Mouse (Mus musculus): ENCODE data around the gene Fto. TPM values are rescaled to one million over a fixed set of nuclear protein-coding genes. Genes with fewer than 3 reads are reported as not detected.

The Fto gene
- polyA plus RNA-seq, 1 experiment from 2014 or later = 56.1 TPM

DNA sequence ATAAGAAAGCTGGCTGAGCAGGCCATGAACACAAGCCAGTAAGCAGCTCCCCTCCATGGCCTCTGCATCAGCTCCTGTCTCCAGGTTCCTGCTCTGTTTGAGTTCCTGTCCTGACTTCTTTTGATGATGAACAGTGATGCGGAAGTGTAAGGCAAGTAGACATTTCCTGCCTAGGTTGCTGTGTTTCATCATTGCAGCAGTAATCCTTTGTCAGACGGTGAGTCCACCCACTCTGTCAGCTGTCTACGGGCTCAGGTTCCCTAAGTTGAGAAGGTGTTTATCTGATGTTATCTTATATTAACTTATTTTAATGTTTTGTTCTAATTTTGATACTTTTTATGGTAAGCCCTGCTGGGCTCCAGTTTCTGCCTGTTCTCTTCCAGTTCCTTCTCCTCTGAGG is 12.7 kb downstream of the Fto start:
- Histone ChIP-seq H3K4me2 (no peak overlapping the region), H3K36me3 (no peaks in the 10 kb centered on the region), H3K4me1 (replicated peaks) (peaks cover 40% of the 10 kb centered on the region), H3K9me3 (replicated peaks) (no peaks in the 10 kb centered on the region), H3K4me3 (no peak overlapping the region), H3K27ac (no peak overlapping the region), H3K9ac (no peak overlapping the region), H3K27me3 (no peaks in the 10 kb centered on the region)
- WGBS = 52% methylated on average over 3 of the region's 3 CpGs
- ATAC-seq (replicated peaks; ENCODE audit: insufficient number of reproducible peaks, insufficient read depth, low FRiP score, low read depth) = no peak

DNA sequence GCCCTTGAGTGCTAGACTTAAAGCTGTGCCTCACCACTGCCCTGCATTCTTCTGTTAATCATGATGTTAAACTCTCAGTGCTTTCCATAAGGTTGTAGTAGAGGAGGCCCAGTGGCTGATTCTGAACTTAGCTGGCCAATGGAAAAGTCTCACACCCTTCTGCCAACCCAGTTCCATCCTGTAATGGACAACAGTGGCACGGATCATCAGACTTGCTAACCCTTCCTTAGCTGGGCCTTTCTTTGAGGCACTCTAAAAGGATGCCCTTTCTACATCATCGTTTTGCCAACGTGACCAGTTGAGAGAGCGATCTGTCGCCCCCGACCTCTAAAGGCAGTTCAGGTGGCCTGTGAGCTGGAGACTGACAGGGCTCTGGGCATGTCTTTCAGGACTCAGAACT is 13.6 kb downstream of the Fto start:
- peaks cover 48% of the 10 kb centered on the region for H3K4me1 ChIP-seq (replicated peaks)
- WGBS = 85% methylated on average over 6 of the region's 6 CpGs

DNA sequence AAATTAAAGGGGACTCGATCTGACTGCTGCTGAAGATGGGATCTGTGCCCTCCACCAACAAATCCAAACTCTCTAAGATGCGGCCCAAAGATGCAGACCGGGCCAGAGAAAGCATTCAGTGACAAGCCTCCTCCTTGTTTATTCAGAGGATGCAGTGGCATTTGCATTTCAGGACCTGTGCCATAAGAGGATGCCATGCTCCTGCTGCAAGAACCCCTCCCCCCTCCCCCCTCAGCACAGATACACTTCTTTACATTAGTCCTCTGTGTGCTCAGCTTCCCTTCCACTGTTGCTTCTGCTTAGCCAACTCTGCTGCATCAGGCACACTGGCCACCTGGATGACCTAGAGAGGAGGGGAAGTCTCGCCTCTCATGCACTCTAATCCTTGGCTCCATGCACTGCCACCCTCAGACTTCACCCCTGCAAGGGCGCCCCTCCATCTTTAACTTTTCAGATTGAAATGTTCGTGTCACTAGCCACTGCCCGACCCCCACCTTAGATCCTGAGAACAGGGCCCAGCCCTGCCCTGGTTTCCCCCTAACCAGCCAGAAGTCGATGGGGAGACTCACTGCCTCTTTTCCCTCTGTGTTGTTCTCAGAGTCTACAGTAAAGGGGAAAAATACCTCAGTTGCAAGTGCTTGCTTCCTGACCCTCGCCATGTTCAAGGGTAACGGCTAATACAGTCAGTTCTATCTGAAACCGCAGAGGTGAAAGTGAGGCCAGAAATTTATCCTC is 14.3 kb downstream of the Fto start:
- H3K27me3 ChIP-seq = no peaks in the 10 kb centered on the region
- H3K9ac ChIP-seq = no peak overlapping the region
- H3K36me3 ChIP-seq = no peaks in the 10 kb centered on the region
- no peak for ATAC-seq (replicated peaks; ENCODE audit: insufficient number of reproducible peaks, insufficient read depth, low FRiP score, low read depth)
- no peak overlapping the region for H3K27ac ChIP-seq
- 79% methylated on average over 11 of the region's 11 CpGs for WGBS
- H3K4me3 ChIP-seq = no peak overlapping the region
- H3K9me3 ChIP-seq (replicated peaks) = no peaks in the 10 kb centered on the region
- peaks cover 51% of the 10 kb centered on the region for H3K4me1 ChIP-seq (replicated peaks)
- H3K4me2 ChIP-seq = no peak overlapping the region

More for the DNA sequence above, 13.6 kb downstream of the Fto start:
- Histone ChIP-seq H3K27ac (no peak overlapping the region), H3K4me2 (no peak overlapping the region), H3K4me3 (no peak overlapping the region), H3K9me3 (replicated peaks) (no peaks in the 10 kb centered on the region), H3K36me3 (no peaks in the 10 kb centered on the region), H3K27me3 (no peaks in the 10 kb centered on the region), H3K9ac (no peak overlapping the region)
- no peak for ATAC-seq (replicated peaks; ENCODE audit: insufficient number of reproducible peaks, insufficient read depth, low FRiP score, low read depth)

DNA sequence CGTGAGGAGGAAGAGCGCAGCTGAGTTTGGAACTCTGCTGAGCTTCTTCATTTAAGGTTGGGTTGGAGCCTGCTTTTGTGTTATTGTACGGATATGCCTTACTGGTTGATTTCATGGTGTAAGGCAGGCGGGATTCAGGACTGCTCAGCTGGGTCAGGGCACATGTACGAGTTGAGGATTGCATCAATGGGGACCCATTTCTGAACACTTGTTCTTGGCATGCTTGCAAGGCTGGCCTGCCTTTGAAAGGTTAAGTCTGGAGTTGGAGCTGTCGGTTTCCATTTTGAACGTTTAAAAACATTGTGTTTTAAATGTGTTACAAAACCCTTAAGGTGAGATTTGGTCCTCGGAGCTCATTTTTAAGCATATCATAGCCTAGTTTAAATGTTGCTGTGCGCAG is 15.7 kb downstream of the Fto start:
- Histone ChIP-seq H3K4me1 (replicated peaks) (peaks cover 45% of the 10 kb centered on the region), H3K4me3 (no peak overlapping the region), H3K36me3 (no peaks in the 10 kb centered on the region), H3K27me3 (no peaks in the 10 kb centered on the region), H3K9me3 (replicated peaks) (no peaks in the 10 kb centered on the region), H3K4me2 (no peak overlapping the region), H3K27ac (peak overlapping the region; percentile 50; the same call in 1 of the 2 replicates), H3K9ac (no peak overlapping the region)
- no peak for ATAC-seq (replicated peaks; ENCODE audit: insufficient number of reproducible peaks, insufficient read depth, low FRiP score, low read depth)
- WGBS = 76% methylated on average over 9 of the region's 9 CpGs

DNA sequence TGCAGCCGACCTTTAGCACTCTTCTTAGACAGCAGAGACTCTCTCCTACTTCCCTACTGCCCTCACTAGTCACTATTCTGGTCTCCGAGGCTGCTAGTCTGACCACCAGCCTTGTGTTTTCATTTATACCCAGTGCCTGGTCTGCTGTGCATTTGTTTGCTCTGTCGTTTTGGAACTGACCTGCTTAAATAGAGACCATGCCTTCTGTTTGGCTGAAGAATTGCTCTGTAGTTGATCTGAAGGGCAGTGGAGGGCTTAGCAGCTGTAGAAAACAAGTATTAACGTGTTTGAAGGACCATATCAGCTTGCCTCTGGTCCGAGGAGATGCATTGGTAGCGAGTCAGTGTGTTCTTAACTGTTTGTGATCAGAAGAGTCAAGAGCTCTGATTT is 16.1 kb downstream of the Fto start:
- peak overlapping the region; percentile 50 for H3K27ac ChIP-seq
- H3K4me1 ChIP-seq (replicated peaks) = peaks cover 41% of the 10 kb centered on the region
- 28% methylated on average over 6 of the region's 6 CpGs for WGBS
- H3K27me3 ChIP-seq = no peaks in the 10 kb centered on the region
- no peaks in the 10 kb centered on the region for H3K9me3 ChIP-seq (replicated peaks)
- ATAC-seq (replicated peaks; ENCODE audit: insufficient number of reproducible peaks, insufficient read depth, low FRiP score, low read depth) = no peak
- H3K4me3 ChIP-seq = no peak overlapping the region
- no peak overlapping the region for H3K4me2 ChIP-seq
- H3K36me3 ChIP-seq = no peaks in the 10 kb centered on the region
- H3K9ac ChIP-seq = no peak overlapping the region

DNA sequence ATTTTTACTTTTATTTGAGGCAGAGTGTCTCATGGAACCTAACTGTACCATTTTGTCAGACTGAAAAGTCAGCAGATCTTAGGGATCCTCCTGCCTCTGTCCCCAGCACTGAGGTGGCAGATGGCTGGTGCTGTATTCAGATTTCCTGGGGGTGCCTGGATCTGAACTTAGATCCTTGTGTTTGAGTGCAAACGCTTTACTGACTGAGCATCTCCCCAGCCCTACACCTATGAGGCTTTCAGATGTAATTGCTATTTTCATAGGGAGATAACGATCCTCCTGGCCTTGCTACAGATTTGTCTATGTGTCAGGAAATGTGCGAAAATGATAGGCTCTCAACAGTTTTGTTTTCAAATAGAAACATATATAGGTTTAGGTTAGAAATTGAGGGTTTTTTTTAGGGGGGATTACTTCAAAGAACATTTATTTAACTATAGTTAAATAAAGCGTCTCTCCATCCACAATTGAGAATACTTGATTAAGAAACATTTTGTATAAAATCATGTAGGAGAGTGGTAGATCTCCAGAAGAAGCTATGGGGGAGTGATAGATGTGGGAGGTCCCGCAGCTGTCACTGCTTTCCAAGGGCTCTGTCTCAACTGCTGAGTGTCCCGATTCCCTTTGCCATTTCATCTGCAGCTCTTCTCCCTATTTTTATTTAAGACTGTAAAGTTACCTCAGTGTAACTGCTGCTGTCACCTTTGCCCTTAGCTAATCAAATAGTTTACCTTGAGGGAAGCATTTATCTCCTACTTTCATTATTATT is 25.2 kb downstream of the Fto start:
- Histone ChIP-seq H3K27ac (no peak overlapping the region), H3K4me3 (no peak overlapping the region), H3K4me2 (no peak overlapping the region), H3K27me3 (no peaks in the 10 kb centered on the region), H3K9me3 (replicated peaks) (no peaks in the 10 kb centered on the region), H3K36me3 (no peaks in the 10 kb centered on the region), H3K9ac (no peak overlapping the region), H3K4me1 (replicated peaks) (no peaks in the 10 kb centered on the region)
- 80% methylated on average over 6 of the region's 6 CpGs for WGBS
- no peak for ATAC-seq (replicated peaks; ENCODE audit: insufficient number of reproducible peaks, insufficient read depth, low FRiP score, low read depth)

DNA sequence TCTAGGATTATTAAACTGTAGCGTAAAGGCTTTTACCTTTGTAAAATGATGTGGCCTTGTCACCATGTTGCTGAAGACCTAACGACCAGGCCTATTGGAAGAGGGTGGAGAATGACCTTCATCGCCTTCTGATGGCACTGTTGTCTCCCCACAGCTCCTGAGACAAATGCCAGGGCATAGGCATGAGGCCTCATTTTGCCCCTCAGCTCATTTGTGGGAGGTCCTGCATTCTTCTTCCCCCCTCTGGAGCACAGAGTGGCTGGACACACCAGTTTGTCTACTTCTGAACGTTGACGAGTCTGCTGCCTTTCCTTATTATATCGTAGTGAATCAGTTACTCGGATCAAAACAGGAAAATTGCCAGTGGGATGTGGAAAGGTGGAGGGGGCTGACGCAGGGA is 26.3 kb downstream of the Fto start:
- no peaks in the 10 kb centered on the region for H3K36me3 ChIP-seq
- no peaks in the 10 kb centered on the region for H3K4me1 ChIP-seq (replicated peaks)
- no peak overlapping the region for H3K9ac ChIP-seq
- H3K4me2 ChIP-seq = no peak overlapping the region
- WGBS = 85% methylated on average over 8 of the region's 8 CpGs
- no peaks in the 10 kb centered on the region for H3K27me3 ChIP-seq
- ATAC-seq (replicated peaks; ENCODE audit: insufficient number of reproducible peaks, insufficient read depth, low FRiP score, low read depth) = no peak
- H3K4me3 ChIP-seq = no peak overlapping the region
- no peaks in the 10 kb centered on the region for H3K9me3 ChIP-seq (replicated peaks)
- H3K27ac ChIP-seq = no peak overlapping the region

DNA sequence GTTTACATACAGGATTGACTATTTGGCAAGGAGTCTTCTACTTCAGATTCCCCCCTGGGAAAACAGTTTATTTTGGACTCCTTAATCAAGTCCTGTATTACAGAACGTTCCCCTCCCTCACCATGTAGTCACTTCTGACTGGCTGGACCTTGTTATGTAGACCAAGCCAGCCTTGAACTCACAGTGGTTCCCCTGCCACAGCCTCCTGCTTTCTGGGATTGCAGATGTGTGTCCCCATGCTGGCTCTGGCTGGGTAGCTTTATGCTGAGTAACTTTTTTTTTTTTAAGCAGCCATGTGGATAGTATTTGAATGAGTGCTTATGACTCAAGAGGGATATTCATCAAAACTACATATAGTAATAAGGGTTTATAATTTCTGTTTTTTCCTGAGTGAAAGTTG is 27.4 kb downstream of the Fto start:
- H3K9ac ChIP-seq = no peak overlapping the region
- H3K4me1 ChIP-seq (replicated peaks) = 0 out of 2 replicates have a peak, but pooled peaks cover 5% of the 10 kb centered on the region
- WGBS = 57% methylated on average over 1 of the region's 1 CpGs
- H3K9me3 ChIP-seq (replicated peaks) = no peaks in the 10 kb centered on the region
- no peak overlapping the region for H3K4me3 ChIP-seq
- no peak overlapping the region for H3K27ac ChIP-seq
- ATAC-seq (replicated peaks; ENCODE audit: insufficient number of reproducible peaks, insufficient read depth, low FRiP score, low read depth) = no peak
- no peaks in the 10 kb centered on the region for H3K36me3 ChIP-seq
- H3K27me3 ChIP-seq = no peaks in the 10 kb centered on the region
- H3K4me2 ChIP-seq = no peak overlapping the region

DNA sequence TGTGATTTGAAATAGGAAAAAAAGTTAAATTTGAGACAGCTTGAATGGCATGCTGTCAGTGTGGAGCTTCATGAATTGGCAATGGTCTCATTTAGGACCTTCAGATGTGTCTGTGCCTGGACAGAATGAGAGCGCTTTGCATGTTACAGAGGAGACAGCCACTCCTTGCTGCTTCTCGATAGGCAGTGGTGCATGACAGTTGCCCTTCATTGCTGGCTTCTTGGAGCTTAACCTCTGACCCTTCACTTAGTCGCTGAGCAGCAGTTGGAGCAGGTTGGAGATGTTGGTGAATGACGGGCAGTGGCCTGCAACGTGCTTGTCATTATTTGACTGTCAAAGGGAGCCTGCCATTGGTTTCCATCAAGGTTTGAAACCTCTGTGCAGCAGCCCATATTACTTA is 28.9 kb downstream of the Fto start:
- no peak for ATAC-seq (replicated peaks; ENCODE audit: insufficient number of reproducible peaks, insufficient read depth, low FRiP score, low read depth)
- 55% methylated on average over 5 of the region's 5 CpGs for WGBS
- no peak overlapping the region for H3K27ac ChIP-seq

DNA sequence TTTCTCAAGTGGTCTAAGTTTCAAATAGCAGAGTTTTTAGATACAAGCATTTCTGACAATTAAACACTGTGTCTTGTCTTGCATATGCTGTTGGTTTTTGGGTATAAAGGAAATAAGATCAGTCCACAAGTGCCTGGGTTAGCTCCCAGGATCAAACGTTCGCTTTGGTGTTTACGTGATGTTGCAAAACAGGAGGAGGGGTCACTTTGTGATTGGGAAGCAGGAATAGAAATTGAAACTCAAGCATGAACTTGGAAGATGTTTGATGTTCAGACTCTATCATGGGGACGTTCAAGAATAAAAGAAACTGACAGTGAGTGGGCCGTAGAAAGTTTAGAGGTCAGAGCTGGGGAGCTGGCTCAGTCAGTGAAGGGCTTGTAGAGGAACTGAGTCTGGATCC is 29.5 kb downstream of the Fto start:
- Histone ChIP-seq H3K27me3 (no peaks in the 10 kb centered on the region), H3K9ac (no peak overlapping the region), H3K4me2 (no peak overlapping the region), H3K36me3 (no peaks in the 10 kb centered on the region), H3K9me3 (replicated peaks) (no peaks in the 10 kb centered on the region), H3K4me3 (no peak overlapping the region), H3K27ac (no peak overlapping the region), H3K4me1 (replicated peaks) (peaks cover 13% of the 10 kb centered on the region)
- WGBS = 82% methylated on average over 5 of the region's 5 CpGs
- no peak for ATAC-seq (replicated peaks; ENCODE audit: insufficient number of reproducible peaks, insufficient read depth, low FRiP score, low read depth)

More for the DNA sequence above, 28.9 kb downstream of the Fto start:
- H3K4me3 ChIP-seq = no peak overlapping the region
- H3K36me3 ChIP-seq = no peaks in the 10 kb centered on the region
- H3K4me1 ChIP-seq (replicated peaks) = peaks cover 7% of the 10 kb centered on the region
- no peaks in the 10 kb centered on the region for H3K27me3 ChIP-seq
- H3K9me3 ChIP-seq (replicated peaks) = no peaks in the 10 kb centered on the region
- H3K4me2 ChIP-seq = no peak overlapping the region
- no peak overlapping the region for H3K9ac ChIP-seq

DNA sequence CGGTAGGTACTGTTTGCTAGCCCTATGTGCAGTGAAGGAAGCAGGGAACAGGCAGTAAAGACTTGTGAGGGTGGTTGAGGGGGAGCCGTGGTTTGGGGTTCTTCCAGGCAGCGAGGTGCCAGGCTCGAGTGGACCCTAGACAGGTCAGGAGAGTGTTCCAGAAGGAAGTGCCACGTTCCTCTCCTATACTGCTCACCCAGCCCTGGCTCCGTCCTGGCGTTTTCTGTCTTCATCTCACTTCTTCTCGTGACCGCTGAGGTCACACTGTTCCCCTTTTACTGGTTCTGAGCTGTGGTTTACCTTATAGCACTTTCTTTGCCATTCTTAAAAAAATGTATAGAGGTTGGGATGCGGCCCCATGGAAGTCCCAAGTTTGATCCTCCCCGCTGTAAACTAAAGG is 31.3 kb downstream of the Fto start:
- Histone ChIP-seq H3K4me3 (no peak overlapping the region), H3K27me3 (no peaks in the 10 kb centered on the region), H3K9ac (no peak overlapping the region), H3K4me1 (replicated peaks) (peaks cover 21% of the 10 kb centered on the region), H3K9me3 (replicated peaks) (no peaks in the 10 kb centered on the region), H3K4me2 (no peak overlapping the region), H3K36me3 (no peaks in the 10 kb centered on the region), H3K27ac (no peak overlapping the region)
- no peak for ATAC-seq (replicated peaks; ENCODE audit: insufficient number of reproducible peaks, insufficient read depth, low FRiP score, low read depth)
- WGBS = 83% methylated on average over 11 of the region's 11 CpGs

DNA sequence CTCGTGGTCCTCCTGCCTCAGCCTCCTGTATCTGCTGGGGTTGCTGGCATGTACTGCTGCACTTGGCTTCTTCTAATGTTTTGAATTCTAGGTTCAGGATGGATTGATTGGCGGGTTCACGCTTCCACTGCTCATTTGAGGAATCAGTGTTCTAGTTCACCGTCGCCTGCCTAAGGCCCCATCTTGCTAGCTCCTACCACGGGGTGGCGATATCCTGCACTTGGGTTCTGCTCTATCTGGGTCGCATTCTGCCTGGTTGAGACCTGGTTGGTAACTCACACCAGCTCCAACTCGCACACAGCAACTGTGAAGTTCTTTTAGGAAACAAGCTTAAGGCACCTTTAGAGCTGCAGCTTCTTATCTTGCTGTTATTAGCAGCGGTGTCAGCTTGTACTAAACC is 33.8 kb downstream of the Fto start:
- no peaks in the 10 kb centered on the region for H3K9me3 ChIP-seq (replicated peaks)
- H3K9ac ChIP-seq = no peak overlapping the region
- 56% methylated on average over 10 of the region's 10 CpGs for WGBS
- no peaks in the 10 kb centered on the region for H3K36me3 ChIP-seq
- H3K4me3 ChIP-seq = no peak overlapping the region
- H3K27me3 ChIP-seq = no peaks in the 10 kb centered on the region
- peaks cover 35% of the 10 kb centered on the region for H3K4me1 ChIP-seq (replicated peaks)
- ATAC-seq (replicated peaks; ENCODE audit: insufficient number of reproducible peaks, insufficient read depth, low FRiP score, low read depth) = 0 out of 2 replicates have a peak, but pooled peaks have one; percentile 37
- peak overlapping the region; percentile 4; the same call in 1 of the 2 replicates for H3K4me2 ChIP-seq
- no peak overlapping the region for H3K27ac ChIP-seq

Measured in heart, embryonic 15.5 days (tissue).